Mouse (Mus musculus) layer of hippocampus, adult 11-12 months (tissue): ENCODE measurements around the gene Rbm42.

Experiments used
- DNase-seq: peaks from one replicate; pipeline ENCODE4 v3.0.0; 2022; ENCODE audit warnings: low spot score

Rbm42 gene

DNA sequence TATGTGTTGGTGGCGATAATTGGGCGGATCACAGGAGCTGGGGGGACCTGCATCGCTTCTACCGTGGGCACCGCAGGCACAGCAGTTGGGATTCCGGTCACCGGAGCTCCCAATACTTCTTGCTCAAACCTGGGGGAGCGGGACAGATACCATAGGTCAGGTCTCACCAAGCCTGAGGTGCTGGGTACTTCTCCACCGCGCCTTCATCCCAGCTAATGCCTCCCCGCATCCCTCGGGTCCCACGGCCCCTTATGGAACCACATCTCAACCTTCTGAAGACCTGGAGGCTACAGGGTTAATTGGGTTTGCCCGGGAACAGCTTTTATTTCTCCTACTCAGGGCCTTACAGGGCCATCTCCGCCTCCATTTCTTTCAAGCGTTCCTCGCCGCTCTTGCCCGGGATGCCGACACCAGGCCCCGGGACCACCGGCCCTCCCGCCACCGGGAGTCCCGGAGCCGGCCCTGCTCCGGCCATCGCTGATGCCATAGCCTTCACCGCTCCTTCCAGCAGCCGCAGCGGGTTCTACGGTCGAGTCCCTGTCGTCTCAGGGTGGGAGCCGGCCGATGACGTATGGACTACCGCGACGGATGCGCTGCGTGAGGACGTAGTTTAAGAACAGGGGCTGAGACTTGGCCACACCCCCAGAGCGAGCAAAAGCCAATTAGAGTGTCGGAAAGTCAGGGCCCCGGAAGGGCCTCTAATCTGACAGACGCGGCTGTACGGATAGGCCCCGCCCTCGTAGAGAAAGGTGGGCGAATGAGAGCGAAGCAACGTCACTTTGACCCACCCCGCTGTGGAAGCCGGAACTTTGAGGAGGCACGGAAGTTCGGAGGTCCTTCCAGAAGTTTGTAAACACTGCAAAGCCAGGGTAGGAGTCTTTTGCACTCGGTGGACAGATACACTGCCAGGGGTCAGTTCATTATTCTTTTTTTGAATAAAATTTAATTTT is at the start of gene Rbm42:
Gene Rbm42, minus strand, starts transcription at position 727 of the 950 bp plus-strand sequence.
- peak; percentile 99 for DNase-seq

DNA sequence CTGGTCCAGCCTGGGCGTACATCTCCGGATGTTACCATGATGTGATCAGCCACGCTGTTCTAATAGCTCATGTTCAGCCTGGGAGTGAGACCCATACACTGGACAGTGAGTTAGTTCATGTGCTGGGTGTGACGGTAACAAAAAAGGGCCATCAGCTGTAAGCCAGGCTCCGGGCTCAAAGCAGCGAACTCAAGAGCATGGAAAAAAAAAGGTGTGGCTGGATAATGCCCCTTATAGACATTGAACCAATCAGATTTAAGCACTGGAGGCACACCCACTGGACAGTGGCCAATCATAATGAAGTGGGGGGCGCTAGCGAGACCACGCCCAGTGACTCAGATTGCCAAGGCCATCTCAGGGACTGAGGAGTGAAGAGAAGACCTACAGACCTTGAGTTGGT is 48.5 kb upstream of the Rbm42 start, which contains the start of gene 2200002J24Rik:
Gene 2200002J24Rik, plus strand, starts transcription at position 338 of the 400 bp plus-strand sequence.
- DNase-seq: no peak

DNA sequence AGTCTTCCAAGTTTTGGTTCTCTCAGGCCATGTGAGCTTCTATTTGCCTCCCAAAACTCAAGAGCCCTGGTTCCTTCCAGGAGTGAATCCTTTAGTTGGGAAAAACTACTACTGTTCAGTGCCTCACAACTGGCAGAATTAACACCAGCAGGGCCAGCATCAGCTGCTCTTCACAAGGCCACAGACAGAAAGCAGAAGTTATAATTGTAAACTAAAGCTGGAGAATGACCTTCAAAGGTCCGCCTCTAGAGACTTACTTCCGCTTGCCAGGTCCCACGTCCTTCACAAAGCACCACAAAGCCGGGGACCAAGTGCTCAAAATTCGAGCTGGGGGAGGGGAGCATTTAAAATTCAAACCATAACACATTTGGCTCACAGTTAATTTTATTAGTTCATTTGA is 48.0 kb upstream of the Rbm42 start:
- no peak for DNase-seq

DNA sequence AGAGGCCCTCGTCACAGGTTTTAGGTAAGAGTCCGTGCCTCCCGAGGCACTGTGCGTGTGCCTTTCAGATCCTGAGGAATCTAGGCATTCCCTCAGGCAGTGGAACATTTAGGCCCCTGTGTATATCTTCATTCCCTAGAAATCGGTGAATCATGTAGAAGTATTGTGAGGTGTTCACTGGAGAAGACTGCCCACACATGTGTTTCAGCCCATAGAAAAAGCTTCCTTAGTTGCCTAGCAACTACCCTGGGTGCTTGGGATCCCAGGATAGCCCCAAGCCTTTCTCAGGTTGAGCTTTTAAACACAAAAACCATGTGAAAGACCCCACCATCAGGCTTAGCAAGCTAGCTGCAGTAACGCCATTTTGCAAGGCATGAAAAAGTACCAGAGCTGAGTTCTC is 38.2 kb upstream of the Rbm42 start:
- no peak for DNase-seq

DNA sequence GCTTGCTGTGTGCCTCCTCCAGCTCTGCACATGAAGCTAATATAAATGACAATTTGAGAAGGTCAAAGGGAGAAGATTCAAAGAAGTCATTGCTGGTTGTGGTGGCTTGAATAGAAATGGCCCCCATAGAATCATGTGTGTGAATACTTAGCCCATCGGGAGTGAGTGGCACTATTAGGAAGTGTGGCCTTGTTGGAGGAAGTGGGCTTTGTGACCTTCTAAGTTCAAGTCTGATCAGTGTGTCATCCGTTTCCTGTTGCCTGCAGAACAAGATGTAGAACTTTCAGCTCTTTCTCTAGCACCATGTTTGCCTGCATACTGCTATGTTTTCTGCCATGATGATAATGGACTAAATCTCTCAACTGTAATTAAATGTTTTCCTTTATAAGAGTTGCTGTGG is 33.3 kb upstream of the Rbm42 start:
- DNase-seq: no peak

DNA sequence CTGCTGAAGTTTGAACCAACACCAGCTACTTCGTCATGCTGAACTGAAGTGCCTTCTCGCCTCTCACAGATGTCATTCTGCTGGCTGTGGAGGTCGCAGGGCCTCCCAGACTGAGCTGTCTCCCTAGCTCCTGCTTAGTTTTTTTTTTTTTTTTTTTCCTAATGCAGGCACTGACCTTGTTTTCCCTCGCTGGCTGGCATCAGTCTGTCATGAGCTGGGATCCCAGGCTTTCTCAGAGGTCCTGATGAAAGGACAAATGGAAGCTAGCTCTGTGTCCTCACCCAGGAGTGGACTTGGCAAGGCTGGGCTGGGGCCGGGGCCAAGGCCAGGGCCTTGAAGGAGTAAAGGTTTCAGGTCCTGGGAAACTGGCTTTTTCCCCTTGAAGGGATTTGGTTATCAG is 31.8 kb upstream of the Rbm42 start:
- no peak for DNase-seq

DNA sequence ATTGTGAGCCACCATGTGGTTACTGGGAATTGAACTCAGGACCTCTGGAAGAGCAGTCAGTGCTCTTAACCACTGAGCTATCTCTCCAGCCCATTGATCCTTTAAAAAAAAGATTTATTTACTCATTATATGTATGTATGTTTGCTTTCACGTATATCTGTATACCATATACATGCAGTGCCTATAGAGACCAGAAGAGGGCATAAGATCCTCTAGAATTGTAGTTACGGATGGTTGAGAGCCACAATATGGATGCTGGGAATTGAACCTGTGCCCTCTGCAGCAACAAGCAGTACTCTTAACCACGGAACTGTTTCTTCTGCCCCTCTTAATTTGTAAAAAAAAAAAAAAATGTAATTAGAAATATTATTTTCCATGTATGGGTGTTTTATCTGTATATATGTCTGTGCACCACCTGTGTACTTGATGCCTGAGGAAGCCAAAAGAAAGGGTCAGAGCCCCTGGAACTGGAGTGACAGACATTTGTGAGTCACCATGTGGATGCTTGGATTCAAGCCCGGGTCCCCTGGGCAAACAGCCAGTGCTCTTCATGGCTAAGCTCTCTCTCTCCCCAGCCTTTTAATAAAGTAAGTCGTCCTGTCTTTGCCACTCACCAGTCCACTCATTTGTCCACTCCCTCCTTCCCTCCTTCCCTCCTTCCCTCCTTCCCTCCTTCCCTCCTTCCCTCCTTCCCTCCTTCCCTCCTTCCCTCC is 28.3 kb upstream of the Rbm42 start:
- DNase-seq: peak; percentile 9

DNA sequence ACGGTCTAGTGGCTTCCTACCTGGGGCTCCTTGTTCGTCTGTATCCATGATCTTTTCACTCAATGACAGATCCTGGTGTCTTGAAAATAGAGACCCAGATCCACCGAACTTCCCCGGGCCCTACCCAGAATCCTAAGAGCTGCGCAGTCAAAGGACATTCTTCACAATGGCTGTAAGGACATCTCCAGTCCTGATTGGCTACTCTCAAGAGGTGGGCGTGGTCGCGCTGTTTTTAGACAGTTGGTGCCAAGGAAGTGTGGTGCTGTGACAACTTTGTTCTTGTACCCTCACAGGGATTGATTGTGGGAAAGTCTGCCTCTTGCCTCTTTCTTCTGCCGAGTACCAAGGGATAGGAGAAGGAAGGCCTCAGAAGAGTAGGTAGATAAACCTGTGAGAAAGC is 21.4 kb upstream of the Rbm42 start, which contains the start of gene Pmis2:
Gene Pmis2, minus strand, starts transcription at position 126 of the 400 bp plus-strand sequence.
- DNase-seq: no peak

DNA sequence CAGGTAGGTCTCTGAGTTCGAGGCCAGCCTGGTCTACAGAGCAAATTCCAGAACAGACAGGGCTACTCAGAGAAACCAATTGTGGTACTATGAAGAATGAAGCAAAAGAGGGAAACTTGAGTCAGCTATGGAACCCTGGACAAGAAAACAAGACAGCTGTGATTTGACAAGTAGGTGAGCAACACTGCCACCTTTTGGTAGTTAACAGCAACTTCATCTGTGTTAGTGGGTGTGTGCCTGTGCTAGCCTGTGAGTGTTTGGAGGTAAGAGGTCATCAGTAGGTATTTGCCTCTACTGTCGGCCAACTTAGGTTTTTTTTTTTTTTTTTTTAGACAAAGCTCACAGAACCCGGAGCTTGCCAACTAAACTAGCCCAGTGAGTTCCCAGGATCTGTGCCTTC is 19.1 kb upstream of the Rbm42 start:
- no peak for DNase-seq

DNA sequence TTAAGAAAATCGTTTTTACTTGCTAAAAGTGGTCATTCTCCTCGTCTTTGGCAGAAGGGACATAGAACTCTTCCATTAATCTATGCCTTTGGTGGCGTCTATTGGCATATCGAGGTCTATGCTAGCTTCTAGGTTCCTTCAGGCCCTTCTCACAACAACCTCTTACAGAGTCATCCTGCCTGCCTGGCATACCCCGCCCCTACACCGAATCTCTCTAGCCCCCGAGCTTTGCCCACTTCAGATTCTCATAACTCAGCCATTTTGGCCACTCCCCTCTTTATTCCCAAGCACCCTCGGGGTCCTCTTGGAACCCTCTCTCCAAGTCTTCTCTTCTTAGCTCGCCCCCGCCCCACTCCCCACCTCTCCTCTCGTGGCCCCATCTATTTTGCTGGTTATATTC is 15.2 kb upstream of the Rbm42 start:
- no peak for DNase-seq

DNA sequence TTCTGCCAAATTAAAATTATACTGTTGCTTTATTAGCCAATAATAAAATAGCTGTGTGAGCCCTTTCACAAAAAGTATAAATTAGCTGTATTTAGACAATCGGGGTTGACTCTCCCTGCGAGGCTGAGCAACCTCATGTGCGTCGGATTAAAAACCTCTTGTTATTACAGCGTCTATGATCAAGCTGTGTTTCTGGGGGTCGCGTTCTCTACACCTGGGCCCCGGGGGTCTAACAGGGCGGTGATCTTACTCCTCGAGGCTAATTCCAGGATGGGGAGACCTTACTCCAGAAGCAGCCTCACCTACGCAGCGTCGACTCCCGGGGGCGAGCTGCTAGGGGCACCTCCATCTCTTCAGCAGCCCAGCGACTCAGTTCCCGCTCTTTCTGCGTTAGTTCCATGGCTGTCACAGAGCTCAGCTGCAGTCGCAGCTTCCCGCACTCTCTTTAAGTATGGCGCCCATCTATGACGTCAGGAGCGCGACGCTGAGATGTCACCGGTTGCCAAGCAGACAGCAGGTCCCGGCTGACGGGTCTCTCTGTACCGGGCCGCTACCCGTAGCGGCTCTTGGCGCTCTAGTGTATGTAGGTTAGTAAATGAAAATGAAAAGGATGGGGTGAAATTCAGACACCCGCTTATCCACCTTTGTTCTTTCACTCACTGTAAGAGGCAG is 14.5 kb upstream of the Rbm42 start, which contains the start of gene Haus5:
Gene Haus5, minus strand, starts transcription at position 466 of the 672 bp plus-strand sequence.
- DNase-seq: peak; percentile 94

DNA sequence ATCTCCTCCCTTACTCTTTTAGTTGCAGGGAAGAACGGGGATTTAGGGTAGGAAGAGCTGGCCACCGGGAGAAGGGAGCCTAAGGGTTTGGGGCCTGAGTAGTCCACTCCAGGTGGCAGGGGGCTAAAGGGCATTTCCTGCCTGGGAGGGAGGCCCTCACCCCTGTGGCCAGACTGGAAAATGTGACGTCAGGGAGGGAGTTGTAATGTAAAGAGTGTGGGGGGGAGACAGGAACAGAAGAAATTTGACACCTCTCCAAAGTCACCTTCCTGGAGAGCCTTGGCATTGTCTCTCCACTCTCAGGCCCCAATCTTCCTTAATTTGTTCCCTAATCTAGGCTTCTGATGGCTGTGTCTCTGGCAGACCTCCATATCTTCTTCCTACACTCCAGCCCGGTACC is 11.0 kb downstream of the Rbm42 start:
- DNase-seq: no peak

DNA sequence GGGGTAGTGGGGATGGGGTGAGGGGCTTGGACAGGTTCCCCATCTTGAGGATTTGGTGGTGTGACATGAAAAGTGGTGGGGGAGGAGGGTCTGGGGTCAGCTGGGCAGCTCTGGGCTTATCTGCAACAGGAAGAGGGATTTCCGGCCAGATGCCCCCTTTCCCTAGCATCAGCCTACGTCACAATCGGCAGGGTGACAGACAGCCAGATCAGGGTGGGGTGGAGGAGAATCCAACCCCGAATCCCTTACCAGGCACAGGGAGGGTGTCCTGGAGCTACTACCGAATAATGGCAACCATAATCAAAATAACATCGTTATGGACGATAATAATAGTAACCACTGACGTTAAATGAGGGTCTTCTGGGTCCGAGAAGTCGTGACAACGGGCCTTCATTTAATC is 13.7 kb downstream of the Rbm42 start:
- no peak for DNase-seq

DNA sequence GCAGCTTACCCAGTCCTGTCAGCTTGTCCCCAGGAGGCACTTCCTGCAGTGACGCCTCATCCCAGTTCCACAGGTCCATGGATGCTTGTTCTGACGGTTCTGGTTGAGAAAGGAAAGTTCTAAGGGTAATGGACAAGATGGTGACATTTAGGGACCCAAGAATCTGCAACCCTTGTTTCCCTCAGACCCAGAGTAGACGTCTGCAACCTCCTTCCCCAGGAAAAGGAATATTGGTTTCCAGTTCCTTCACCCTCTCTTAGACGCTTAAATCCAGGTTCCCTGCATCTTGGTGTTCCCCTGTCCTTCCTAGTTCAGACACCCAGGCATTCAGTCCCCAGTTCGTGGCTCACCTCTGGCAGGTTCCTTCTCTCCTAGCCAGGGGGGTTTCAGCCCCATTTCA is 14.4 kb downstream of the Rbm42 start, which contains the start of gene Etv2:
Gene Etv2, minus strand, starts transcription at position 101 of the 400 bp plus-strand sequence.
- DNase-seq: no peak

DNA sequence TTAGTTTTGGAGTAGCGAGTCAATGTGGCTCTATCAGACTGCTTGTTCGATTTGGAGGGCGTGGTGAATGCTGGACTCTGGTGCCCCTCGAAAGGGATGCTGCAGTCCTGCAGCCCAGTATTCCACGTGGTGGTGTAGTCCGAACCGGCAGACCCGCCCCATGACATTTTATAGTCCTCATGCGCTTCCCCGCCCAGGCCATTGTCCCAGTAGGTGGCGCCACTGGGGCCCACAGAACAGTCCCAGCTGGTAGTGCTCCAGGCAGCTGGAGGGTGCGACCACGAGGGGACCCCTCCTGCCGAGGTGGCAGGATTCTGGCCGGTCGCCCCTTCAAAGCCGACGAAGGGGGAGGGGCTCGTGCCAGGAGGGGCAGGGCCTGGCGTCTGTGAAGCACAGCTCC is 15.5 kb downstream of the Rbm42 start:
- DNase-seq: peak; percentile 35

DNA sequence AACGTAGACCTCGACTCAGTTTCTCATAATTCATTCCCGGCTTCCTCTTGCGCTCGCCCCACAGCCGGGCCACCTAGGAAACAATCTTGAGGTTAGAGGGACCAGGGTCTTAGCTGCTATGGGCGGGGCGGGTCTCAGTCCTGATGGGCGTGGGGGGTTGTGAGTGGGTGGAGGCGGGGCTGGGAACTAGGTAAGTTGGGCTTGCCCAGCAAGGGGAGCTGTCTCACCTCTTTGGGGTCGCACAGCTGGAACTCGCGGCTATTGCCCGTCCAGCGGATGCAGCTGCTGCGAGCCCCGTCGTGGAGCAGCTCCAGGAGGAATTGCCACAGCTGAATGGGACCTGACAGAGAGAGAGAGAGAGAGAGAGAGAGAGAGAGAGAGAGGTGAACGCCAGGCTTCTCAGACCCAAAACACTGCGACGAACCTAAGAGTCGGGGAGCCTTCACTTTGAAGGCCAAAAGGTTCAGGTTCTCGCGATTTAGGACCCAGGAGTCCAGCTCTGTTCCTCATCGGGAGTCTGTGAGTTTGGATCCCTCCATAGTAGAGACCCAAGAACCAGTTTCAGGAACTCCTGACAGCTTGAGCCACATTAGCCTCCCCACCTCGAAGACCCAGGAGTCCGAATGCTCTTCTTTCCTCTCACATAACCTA is 16.2 kb downstream of the Rbm42 start:
- no peak for DNase-seq

DNA sequence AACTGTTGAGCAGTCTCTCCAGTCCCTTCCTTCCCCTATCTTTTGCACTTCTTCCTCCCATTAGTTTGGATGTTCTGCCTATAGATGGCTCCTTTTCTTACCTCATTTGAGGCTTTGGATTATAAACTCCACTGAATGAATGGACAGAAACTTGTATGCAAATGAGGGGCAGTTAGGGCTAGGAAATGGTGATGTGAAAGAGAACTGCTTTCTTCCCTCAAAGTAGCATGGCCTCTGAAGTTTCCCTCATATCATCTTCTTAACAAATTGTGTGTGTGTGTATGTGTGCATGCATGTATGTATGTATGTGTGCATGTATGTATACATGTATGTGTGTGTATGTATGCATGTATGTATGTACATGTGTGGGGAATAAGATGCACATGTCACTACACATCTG is 21.1 kb downstream of the Rbm42 start:
- no peak for DNase-seq

DNA sequence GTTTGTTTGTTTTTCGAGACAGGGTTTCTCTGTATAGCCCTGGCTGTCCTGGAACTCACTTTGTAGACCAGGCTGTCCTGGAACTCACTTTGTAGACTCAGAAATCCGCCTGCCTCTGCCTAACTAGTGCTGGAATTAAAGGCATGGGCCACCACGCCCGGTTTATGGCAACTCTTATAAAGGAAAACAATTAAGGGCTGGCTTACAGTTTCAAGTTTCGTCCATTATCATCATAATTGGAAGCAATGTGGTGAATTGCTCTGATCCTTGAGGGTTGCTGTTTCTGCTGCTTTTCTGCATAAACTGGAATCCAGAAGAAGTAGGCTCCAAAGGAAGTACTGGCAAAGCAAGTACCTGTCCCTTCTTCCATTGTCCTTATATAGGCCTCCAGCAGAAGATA is 23.5 kb downstream of the Rbm42 start:
- no peak for DNase-seq

DNA sequence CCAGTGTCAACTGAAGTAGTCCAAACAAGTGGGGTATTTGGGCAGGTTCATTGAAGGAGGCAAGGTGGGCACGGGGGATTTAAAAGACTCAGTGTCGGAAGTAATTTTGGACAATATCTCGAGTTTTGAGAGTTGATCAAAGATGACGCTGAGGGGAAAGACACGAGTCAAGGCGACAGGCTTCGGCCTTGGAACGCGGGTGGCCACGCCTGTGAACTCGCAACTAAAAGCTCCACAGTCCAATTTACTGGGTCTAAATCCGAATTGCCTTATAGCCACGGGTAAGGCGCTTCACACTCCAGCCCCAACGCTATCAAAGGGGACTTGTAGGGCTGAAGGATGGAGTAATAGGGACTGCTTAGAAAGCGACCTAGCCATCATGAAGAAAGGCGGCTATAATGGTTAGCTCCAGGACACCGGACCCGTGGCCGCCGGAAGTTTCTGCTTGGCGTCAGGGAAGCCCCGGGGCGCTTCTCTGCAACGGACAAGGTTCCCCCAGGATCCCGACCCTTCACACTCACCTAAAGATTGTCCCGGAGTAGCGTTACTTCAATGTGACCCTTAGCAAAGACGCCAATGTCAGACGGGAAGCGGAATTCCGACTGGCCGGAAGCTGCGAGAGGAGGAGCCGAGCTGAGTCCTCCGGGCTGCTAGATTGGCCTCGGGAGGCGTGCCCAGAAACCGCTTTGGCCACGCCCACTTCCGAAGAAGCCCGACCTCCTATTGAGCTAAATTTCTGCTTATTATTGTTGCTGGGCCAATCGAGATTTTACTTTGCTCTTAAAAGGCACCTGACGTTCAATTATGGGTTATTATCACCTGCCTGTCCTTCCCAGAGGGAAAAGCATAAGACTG is 24.4 kb downstream of the Rbm42 start, which contains the start of gene Cox6b1:
Gene Cox6b1, minus strand, starts transcription at position 622 of the 855 bp plus-strand sequence.
- DNase-seq: peak; percentile 83

DNA sequence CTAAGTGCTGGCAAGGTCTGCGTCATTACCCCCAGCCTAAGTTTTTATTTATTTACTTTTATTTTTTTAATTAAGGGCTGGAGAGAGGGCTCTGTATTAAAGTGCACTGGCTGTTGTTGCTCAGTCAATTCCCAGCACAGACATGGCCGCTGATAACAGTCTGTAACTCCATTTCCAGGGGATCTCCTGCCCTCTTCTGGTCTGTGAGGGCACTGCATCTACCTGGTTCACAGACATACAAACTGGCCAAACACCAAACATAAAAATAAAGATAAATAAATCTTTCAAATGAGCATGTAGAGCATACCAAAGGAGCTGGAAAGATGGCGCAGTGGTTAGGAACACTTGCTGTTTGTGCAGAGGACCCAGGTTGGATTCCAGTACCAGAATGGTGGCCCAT is 30.9 kb downstream of the Rbm42 start:
- peak; percentile 18 for DNase-seq

DNA sequence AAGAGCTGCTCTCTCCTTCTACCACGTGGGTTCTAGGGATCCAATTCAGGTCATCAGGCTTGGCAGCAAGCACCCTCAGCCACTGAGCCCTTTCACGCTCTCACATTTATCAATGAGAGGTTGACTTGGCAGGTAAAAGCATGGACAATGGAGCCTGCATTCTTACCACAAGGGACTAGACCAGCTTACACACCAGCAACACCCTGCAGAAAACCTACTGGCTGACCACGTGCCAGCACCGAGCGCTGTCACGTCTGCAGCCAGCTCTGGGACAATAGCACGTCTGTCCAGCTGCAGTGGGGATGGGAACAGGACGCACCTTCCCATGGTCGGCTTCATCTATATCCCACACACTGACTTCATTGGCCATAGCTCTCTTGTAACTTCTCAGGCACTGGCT is 31.5 kb downstream of the Rbm42 start:
- DNase-seq: no peak
